Mouse (Mus musculus): ENCODE data around the gene Susd1. TPM values are rescaled to one million over a fixed set of nuclear protein-coding genes. Genes with fewer than 3 reads are reported as not detected.

Gene Susd1
- total RNA-seq, 2 experiments from 2014 or later: 6.5 to 7.3 TPM

DNA sequence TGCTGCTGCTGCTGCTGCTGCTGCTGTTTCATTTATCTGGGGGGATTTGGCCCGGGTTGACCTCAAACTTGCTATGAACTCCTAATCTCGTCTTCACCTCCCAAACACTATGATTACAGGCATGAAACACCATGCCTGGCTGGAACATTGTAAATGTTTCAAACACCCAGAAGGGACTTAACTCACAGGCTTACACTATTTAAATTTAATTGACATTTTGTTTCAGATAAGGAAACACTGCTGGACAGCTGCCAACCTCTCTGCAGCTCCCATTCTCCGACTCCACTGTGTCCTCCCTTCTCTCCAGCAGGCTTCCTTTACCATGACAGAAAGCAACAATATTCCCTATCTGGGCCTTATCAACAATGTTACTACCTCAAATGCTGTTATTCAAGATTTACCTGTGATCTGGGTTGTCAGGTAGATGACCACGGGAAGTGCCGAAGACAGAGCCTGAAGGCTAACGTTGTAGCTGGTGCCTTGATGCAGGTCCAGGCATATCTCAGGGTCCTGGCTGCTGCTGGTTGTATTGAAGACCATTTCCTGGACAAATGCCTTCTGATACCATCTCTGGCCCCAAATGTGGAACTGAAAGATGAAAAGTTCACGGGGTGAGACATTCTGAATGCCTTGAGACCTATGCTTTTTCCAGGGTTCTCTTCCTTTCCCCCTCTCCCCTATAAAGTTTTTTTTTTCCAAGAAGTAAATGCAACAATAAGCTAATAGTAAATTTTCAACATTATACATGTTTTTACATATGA is 88.8 kb downstream of the Susd1 start:
- DNase-seq (ENCODE audit: low spot score in 2 of 2): no peak

DNA sequence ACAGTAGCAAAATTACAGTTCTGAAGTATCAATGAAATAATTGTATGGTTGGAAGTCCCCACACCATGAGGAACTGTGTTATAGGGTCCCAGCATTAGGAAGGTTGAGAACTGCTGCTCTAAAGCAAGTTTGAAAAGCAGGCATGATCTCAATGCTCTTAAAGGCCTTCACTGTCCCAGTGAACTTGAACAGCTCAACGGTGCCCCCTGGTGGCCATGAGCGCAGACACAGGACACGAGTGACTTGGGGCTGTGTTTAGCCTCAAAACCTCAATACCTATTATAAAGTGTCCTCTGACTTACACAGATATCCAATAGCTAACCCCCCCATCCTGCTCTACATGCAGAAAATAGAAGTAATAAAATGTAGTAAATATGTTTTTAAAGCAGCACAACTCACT is 97.7 kb downstream of the Susd1 start:
- DNase-seq (ENCODE audit: low spot score in 2 of 2): peak; percentile 82 to 91

DNA sequence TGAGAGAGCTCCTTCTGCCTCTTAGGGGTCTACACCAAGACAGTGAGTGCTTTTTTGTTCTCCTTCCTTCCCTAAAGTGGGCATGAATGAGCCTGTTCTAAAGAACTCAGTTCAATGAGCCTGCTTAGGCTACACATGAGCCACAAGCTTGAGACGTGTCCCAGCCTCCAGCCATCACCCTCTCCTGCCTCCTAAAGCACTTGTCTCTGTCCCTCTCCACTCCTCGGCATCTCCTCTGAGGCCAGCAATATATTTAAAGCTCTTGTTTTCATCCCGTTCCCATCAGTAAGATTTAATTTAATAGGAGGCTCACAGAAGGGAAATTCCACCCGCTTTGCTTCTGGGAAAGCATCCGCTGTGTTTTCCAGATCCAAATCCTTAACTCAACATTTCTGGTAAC is 98.4 kb downstream of the Susd1 start:
- no peak for DNase-seq (ENCODE audit: low spot score in 2 of 2)

DNA sequence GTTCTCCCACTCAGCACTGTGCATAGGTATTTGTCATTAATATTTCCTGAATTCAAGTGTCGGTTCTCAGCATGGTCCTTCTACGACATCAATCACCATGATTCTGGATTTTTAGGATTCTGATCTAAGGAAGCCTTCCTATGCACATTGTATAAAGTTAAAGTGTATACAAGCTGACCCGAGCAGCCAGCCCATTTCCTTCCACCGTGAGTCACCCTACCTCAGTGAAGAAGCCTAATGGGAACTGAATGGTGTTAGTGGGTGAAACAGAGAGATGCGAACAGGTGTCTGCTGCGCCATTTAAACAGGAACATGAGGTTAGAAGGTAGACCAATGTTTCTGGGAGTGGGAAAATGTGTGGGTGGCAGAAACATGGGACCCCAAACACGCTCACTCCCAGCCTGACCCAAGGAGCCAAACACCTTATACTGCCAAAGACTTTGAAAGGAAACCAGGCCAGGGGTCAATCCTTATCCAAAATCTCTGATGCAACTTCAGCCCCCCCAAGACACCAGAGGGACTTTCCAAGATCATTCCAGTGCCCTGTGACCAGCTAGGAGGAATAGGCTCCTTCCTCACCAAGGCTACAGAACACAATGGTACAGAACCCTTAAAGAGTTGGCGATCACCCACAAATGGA is 99.4 kb downstream of the Susd1 start:
- no peak for DNase-seq (ENCODE audit: low spot score in 2 of 2)

DNA sequence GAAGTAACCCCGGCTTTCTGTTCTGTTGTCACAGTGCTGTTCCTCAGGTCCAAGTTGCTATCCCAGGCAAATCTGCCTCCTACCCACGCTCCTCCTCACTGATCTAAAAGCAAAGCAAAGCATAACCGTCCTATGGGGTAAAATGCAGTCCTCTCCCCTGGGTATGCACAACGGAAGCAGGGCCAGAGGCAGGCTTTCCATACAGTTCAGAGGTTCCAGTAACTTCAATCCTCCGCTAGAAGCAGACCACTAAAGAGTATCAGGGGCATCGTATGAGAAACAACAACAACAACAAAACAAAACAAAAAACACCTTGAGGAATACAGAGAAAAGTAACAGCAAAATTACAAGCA is 100.9 kb downstream of the Susd1 start:
- DNase-seq (ENCODE audit: low spot score in 2 of 2): no peak

DNA sequence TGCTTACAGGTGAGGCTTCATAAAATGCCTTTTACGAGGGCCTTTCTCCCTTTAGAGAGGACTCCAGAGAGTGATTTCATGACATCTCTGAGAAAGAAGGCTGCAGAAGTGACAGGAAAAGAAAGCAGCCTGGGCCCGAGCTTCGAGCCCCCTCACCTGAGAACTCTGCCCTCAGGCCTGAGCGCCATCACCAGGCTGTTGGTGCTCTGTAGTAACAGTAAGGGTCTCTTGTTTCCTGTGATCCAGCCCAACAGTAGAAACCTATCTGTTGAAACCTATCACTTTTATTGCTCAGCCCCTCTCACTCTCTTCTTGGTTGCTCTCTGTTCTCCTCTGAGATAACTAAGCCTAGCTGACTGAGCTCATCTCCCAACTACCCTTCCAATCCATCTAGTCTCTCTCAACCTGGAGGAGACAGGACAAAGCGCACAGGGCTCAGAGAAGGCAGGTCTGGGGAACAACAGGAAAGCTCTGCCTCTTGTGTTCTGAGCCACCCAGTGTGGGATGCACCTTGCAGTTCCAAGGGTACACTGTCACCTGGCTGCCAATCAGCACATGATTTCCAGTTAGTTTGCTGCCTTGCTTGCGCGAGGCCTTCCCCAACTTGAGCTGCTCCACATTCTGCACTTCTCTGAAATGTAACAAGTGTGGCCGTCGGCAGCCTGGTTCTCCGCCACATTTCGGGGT is 101.4 kb downstream of the Susd1 start:
- DNase-seq (ENCODE audit: low spot score in 2 of 2): no peak

DNA sequence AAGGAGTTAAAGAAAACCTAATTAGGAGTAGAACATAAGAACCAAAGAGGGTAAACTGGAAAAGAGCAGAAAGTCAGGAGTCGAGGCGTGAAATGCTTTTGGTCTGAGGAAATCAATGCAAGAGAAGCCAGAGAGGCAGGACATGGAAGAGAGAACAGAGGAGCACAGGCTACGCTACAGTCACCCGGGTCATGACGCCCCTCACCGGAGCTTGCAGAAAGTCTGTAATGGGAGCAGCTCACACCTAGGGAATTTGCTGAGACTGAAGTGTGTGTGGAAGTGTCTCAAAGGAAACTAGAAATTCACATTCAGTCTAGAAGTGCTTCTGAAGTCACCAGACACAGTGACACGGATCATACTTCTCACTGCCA is 102.0 kb downstream of the Susd1 start:
- DNase-seq (ENCODE audit: low spot score in 2 of 2): no peak

DNA sequence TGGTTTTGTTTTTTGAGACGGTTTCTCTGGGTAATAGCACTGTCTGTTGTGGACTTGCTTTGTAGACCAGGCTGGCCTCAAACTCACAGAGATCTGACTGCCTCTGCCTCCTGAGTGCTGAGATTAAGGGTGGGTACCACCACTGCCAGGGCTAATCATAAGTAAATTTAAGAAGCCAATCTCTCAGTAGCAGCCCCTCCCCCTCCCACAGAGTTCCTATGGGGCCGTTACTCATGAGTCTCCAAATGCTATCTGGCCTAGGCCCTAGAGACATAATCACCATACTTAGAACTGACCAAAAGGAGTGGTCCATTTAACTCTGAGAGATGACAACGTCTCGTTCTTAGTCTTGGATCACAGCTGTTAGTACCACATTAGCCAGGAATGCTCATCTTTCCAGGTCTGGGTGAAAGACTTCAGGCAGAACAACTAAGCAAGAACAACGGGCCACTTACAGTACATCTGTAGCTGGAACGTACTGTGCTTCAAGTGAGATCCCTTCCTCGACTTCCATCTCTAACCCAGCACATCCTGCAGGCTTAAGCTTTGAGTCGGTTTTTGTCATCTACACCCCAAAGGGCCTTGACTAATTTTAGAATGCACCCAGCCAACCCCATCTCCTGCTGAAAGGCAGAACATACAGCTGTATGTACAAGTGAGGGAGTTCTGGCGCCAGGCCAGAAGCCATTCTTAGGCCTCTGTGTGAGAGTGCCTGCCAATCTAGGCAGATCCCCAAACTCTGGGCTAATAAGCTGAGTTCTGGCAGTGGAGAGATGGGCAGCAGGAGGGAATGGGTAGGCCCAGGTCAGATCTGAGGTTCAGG is 102.6 kb downstream of the Susd1 start:
- peak in 1 of 2 experiments; percentile 50 for DNase-seq (ENCODE audit: low spot score in 2 of 2)

DNA sequence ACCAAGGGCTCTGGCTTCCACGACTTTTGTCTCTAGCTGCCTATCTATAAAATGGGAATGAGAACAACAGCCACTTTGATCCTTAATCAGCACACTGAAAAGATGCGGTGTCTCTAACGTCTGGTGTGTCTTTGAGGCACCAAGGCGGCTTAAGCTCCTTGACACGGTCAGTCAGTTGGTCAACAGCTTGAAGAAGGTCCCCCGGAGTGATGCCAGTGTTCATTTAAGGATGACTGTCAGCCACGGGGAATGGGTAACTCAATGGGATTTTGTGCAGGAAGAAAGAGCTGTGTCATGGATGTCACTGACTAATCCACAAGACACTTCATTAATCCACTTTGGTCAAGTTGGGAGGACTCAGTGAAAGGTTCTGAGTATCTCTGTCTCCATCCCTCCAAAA is 103.3 kb downstream of the Susd1 start:
- DNase-seq (ENCODE audit: low spot score in 2 of 2): no peak

DNA sequence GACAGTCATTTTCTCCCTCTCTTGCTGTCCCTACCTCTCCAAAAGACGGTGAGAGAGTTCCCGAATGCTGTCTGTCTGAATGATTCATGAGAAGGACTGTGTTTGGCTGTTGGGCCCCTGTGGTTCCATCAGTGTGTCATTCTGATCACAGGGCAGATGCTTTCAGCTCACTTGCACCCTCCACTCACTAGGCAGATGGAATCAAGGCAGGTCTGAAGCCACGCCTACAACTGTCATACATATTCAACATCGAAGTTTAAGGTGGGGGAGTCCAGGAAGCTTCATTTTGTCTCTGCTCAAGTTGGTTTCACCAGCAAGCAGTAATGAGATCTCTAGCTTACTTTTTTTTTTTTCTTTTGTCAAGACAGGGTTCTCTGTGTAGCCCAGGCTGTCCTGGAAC is 104.2 kb downstream of the Susd1 start:
- DNase-seq (ENCODE audit: low spot score in 2 of 2): no peak

DNA sequence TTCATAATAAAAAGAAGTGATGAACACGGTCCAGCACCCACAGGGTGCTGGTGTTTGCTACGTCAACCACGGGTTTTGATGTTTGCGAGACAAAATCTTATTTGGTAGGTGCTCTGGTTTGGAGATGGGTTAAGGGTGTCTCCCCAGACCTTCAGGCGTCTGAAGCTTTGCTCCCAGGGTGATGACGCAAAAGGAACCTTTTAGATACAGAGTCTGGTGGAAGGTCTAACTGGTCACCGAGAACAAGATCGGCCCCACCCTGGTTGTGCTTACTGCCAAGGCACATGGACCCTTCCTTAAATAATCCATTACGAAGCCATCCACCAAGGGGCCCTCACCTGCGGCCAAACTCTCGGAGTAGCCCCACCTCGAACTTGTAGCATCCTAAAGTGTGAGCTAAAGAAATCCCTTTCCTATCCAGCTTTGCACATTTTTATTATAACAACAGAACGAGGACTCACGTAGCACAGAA is 105.0 kb downstream of the Susd1 start:
- no peak for DNase-seq (ENCODE audit: low spot score in 2 of 2)

DNA sequence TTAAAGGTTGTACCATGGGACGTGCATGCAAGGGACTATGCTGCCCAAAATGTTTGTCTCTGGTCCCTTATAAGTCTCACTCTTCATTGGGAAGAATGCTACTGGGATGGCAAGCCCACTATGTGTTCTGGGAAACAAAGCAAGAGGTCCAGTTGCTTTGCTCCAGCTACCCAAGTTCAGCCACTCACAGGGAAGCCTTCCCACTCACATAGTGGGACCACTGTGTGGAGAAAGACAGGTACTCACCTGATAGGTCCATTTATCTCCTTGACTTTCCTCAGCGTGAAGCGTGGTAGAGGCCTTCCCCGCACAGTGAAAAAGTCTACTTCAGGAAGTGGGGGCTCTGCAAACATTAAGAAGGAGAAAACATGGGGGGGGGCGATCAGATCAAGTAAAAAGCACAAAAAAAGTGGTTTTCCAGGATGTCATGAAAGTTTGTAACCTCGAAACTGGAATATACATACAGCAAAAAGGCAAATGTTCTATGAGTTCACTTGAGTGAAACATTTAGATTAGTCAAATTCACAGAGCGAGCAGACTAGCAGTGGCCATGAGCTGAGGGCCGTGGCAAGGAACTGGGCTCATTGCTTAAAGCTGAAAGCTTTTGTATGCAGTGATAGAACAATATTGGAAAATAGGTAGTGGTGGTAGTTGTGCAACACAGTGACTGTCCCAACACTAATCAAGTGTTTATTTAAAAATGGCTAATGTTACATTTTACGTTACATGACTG is 105.6 kb downstream of the Susd1 start:
- no peak for DNase-seq (ENCODE audit: low spot score in 2 of 2)

DNA sequence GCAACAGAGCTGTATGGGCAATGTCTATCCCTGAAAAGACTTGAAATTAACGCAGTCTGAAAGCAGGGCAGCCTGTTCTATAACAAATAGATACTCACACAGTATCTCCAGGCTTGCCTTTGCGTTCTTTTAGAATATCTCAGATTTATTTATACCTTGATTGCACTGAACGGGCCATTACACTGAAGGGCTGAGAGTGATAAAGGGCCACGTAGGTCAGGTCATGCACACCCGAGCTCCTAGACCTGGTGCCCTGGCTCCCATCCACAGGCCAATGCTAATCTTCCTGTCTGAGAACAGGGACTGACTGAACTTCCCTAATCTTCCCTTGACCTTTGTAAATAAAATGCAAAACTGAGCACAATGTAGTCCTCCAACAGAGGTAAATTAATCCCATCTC is 106.3 kb downstream of the Susd1 start:
- no peak for DNase-seq (ENCODE audit: low spot score in 2 of 2)

DNA sequence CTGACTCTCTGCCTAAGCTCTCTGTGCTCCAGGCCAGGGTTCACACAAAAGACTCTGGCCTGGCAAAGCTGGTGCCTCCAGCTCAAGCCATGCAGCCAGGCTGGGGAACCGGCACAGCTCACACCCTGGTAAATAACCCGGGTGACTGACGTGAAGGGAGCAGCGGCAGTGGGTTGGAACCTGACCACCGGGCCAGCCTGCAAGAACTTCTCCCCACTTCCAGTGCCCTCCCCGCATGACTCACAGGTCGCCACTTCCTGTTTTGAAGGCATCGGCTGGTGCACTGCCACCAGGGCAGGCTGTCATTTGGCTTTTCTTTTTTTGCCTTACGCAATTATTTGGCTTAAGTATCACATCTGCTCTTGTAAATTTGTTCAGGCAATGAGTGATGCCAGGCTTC is 106.8 kb downstream of the Susd1 start:
- DNase-seq (ENCODE audit: low spot score in 2 of 2): peak; percentile 50 to 53

DNA sequence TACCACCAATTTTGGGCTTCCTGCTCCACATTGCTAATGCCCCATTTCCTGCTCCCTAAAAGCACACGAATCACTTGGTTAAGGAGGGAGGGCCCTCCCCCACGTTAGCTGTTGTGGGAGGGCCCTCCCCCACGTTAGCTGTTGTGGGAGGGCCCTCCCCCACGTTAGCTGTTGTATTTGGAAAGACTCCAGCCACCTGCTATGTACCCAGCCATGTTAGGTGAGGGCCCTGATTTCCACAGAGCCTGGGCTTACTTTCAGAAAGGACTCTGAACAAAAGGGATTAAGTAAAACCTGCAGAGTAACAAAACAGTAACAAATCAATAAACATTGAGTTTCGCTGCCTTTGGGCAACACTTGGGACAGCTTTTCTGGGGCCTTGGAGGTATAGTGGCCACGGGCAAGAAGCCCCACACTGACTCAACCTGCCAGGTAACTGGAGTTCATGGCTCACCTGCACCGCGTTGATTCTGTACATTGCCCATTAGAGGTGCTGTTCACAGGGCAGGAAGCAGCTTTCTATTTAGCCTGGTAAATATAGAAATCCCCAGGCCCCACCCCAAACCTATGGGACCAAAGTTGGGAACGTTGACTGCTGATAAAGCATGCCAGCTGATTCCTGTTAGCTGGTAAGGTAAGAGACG is 107.3 kb downstream of the Susd1 start:
- no peak for DNase-seq (ENCODE audit: low spot score in 2 of 2)

DNA sequence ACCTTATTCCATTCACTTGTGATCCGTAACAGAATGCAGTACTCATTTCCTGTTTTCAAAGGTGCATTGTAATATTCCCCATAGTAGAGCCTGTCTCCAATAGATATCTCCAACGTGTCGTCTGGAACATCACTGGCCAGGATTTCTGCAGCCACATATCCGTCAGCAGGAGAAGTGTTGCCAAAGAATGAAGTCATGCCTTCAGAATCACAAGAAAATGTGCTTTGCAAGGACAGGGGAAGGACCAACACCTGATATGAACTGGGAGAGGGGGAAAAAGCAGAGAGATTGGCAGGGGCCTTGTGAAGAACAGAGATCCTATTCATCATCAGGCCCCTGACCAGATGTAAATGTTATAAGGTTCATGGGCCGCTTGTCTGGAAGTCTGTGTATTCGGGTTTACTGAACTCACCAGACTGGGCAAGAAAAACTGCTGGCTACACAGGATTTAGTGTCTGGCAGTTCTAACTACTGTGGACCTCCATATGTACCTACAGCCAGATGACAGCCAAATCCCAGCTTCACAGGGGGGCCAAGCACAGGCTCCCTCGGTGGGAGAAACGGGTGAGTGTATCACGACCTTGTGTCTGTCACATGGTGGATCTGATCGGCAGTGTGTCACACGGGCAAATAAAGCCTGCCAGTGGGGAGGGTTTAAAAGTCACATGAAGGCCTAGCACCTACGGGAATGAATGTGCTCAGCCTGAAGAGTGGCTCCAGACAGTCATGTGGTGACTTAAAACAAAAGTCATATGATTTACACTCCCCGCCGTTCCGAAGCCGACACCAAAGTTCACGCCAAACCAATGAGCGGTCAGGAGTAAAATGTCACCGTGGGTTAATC is 108.8 kb downstream of the Susd1 start:
- no peak for DNase-seq (ENCODE audit: low spot score in 2 of 2)

DNA sequence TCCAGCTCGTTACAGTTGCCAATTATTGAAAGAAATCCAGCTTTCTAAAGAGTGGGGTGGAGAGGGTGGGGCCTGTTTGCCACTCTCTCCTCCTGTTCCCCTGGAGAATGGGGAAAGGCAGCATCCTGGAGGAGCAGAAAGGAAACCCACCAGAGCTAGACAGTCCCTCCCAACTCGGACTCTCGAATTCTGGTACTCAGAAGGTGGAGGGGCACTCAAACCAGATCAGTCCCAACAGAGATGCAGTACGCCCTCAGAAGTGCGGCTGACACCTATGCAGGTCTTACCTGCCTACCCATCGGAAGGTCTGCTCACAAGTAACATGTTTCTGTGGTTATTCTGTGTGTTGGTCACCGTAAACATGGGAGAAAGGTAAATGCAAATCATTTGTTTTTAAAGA is 109.6 kb downstream of the Susd1 start:
- no peak for DNase-seq (ENCODE audit: low spot score in 2 of 2)

DNA sequence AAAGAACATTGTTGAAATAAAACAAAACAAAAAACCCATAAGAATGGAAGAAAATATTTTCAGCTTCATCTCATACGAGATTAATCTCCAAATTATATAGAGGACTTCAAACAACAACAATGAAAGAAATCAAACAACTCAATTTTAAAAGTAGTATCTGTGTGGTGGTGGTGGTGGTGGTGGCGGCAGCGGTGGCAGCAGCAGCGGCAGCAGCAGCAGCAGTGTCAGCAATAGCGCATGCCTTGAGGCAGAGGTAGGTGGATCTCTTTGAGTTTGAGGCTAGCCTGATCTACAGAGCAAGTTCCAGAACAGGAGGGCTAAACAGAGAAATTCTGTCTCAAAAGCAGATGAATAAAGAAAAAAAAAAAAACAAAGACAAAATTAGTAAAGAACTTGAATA is 110.4 kb downstream of the Susd1 start:
- no peak for DNase-seq (ENCODE audit: low spot score in 2 of 2)

DNA sequence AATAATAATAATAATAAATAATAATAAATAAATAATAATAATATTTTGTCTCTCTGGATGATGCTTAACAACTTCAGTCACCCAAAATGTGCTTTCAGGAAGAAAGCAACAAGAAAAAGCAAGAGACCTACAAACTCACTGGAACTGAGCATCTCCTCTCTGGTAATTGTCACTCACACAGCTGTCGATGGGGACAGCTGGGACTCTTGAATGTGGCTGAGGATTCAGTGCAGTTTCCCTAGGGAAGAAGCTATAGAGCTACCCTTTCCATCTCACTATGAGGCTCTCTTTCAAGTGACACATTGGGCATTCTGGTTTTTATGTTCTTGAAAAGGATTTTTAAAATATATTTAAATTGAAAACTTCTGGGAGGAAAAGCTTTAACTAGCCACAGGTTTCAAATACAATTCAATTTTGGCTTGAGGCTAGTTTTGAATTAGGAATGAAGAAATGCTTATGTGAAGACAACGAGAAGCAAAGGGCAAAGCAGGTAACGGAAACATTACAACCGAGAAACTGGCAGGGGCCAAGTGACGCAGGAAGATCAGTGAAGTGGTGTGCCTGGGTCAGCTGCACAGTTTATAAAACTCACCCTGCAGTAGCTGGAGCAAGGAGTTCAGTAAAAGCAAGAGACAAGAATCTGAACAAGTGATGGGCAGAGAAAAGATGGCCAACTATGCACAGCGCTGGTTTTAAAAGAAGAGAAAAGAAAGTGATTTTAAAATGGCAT is 112.2 kb downstream of the Susd1 start:
- no peak for DNase-seq (ENCODE audit: low spot score in 2 of 2)
